Mouse (Mus musculus): ENCODE measurements around the gene Iba57.
A peak's percentile ranks its signal among the peaks of the same experiment; 100 is the strongest.

Gene Iba57

DNA sequence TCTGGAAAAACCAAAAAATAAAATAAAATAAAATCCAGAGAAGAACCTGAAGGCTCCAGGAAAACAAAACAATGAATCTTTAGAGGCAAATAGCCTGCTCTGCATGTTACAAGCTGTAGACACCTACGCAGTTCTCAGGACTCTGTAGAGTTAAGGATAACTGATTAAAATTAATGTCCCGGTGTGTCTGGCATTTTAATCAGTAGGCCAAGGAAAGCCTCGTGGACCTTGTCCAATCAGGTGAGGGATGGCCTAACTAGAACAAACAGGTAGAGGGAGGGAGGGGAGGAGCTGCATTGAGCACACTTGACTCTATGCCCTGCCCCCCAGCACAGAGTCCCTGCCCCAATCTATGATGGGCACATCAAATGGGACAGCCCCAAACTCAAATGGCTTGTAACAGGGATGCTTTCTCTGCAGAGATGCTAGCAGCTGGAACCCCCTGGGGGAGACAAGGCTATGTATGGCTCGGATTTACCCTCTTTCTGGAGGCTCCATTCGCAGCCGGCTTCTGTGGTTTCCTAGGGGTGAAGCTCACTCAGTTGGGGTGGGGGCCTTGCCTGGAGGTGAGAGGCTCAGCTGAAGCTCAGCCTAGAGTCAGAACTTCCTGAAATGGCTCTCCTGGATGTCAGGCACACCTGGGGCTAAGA lies 10.8 kb upstream of the Iba57 start:
- no peak for DNase-seq (ENCODE audit: low spot score)

DNA sequence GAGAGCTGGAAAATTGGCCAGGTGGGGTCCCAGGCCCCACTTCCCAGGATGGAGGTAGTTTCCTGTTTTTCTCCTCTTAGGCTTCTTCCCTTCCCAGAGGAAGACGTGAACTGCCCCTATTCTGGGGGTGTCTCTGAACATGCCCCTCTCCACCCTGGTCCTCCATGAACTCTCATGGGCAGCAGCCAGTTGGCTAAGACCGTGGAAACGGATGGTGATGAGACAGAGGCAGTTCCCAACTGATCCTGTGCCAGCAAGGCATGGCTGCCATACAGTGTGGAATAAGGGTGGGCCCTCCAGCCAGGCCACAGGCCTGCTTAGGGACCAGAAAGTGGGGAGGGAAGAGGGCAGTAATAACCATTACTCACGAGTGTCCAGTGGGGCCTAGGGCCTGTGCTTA lies 7.0 kb upstream of the Iba57 start:
- DNase-seq (ENCODE audit: low spot score) = no peak

DNA sequence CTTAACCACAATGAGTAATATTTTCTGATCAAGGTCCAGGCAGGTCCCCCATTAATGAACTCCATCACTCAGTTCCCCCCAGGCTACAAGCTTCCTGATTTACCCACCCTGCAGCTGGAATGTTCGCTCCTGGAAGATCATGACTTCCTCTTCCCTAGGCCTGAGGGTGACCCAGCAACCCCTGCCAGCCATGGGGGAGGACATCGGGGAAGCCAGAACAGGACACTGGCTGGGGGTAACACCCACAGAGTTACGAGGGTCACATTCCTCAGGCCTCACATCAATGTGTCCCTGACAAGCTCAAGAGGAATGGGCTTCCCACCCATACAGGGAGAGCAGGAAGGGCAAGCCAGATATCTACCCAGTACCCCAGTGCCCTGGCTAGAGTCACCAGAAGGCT lies 6.3 kb upstream of the Iba57 start:
- no peak for DNase-seq (ENCODE audit: low spot score)

DNA sequence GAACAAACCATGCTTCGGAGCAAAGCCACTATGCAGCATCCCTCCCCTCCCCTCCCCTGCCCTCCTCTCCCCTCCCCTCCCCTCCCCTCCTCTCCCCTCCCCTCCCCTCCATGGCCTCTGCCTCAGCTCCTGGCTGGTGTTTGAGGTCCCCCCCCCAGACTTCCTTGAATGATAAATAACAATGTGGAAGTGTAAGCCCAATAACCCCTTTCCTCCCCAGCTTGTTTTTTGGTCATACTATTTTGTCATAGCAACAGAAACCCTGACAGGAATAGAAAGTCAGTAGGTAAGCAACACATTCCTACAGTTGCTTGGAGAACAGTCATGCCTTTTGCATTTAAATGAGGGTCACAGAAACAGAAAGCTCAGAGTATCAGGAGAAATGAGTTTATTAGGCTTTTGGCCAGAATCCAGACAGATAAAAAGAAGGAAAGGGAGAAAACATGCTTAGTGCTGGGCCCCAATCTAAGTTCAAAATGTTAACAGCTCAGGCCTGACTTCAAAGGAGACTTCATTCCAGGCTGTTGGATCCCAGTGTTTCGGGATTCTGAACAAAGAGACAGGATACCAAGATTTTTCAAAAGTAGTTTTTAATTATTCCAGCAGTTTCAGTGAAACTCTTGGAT lies 2.2 kb upstream of the Iba57 start:
- no peak for DNase-seq (ENCODE audit: low spot score)

DNA sequence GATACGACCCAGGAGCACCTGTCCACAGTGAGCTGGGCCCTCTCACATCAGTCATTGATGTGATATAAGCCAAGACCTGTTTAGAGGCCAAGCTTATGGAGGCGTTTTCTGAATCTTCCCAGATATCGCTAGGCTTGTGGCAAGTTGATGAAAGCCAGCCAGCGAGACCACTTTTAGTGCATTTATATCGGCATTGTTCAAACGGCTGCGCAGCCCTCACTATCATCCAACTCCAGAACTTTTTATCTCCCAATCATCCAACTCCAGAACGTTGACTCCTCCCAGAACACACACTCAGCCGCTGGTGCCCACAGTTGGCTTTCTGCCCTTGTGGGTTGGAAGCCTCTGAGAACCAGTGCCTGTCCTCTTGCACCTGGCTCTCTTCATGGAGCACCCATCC lies 845 bp upstream of the Iba57 start:
- no peak for DNase-seq (ENCODE audit: low spot score)

DNA sequence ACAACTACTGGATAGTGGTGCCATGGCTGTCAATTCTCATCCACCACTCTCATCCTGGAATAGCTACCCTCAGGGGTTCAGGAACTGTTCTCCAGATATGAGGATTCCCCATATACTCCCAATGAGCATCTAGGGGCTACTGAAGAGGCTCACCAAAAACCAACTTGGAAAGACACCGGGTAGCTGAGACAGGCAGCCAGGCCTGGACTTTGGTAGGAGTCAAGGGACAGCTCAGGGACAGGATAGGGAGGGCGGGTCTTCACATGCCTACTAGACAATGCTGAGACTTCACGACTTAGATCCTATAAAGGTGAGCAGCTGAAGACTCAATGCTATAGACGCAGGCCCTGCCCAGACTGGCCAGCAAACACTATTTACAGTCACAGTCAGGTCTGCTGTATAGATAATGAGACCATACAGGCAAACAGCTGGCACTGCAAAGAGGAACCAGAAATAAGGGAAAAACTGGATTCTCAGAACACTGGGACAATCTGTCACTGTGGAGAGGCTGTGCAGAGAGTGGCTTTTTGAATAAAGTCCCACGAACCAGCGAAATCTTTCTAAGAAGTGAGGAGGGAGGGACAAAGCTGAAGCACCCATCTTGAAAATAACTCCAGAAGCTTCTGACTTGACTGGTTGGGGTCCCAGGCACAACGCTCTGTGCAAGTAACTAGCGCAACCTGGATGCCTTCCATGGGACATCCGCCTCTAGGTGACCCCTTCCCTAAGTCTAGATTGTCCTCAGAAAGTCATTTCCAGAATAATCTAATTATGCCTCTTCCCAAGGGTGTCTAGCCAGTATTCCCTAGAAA lies 890 bp downstream of the Iba57 start:
- DNase-seq (ENCODE audit: low spot score) = no peak

DNA sequence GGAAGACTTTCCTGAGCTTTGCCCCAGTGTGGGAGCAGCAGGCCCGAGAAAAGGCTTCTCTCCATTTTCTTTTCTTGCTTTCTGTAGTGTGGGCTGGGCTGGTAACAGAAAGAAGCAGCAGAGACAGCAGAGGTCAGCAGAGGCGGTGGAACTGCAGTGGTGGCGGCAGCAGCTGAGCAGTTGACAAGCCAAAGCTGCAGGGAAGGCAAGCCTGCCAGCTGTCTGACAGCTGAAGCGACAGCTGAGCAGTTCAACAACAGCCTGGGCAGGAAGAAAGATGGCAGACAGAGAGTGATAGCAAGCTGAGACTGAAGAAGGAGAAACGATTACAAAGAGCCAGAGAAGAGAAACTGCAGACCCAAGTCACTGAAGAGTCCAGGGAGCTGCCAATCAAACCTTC lies 2.1 kb downstream of the Iba57 start:
- peak; percentile 13 for DNase-seq (ENCODE audit: low spot score)

DNA sequence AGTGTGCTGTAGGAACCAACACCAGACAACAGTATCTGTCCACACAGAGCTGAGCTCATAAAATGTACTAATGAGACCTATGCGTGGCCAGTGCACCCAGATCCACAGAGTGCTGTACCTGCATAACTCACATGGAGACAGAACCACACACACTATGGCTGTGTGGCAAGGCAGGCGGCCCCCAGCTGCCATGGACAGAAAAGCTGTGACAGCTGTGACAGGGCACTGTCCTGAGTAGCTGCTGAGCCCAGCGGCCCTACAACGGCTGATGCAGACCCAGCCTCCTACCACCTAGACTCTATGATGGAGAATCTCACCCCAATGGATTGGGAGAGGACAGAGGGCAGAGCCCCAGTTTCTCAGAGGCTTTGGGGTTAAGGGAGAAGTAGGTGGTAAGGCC lies 4.0 kb downstream of the Iba57 start:
- DNase-seq (ENCODE audit: low spot score) = no peak

DNA sequence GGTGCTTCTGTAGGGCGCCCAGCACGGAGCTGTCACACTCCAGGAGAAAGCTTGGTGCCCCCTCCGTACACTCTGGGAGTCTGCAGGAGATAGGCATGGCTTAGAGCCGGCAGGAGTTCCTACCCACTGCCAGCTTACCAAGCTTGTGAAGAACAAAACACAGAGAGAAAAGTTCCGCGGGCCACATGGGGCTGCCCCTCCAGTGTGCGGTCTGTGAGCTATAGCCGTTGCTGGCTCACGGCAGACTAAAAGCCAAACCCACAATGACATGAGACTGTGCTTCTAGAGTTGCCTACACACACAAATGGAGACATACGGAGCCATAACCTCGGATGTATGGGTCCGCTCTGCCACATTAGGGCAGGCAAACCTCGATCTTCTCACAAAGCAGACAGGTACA lies 4.4 kb downstream of the Iba57 start:
- no peak for DNase-seq (ENCODE audit: low spot score)

DNA sequence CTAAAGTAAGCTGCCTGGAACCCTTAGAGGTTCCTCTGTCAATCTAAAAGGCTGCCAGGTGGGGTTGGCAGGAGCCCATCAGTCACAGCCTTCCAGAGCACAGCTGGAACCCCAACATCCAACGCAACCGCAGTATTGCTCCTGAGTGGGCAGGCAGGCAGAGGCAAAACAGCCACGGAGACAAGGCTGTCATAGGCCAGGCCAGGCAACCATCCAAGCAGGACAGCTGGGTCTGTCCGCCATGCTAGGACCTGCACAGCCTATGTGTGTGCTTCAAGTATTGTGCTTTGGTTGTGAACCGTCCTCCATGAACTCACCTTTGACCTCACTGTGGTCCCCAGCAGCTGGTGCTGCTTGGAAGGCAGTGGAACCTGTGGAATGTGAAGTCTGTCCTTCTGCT lies 7.6 kb downstream of the Iba57 start:
- DNase-seq (ENCODE audit: low spot score) = no peak

DNA sequence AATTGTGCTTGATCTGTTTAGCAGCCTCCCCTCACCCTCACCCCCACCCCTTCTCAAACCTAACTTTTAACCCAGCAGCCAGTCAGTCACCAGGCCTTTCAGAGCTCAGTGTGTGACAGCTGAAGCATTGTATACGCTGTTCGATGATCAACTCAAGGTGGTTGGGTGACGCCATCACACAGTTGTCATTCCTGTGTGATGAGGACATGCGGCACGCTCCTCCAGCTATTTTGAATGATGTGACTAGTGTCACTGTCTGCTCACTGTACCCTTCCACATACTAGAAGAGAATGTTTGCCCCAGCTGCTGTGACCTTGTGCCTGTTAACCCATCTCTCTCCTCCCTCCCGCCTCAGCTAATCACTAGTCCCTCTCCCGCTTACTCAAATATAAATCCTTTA lies 9.3 kb downstream of the Iba57 start:
- no peak for DNase-seq (ENCODE audit: low spot score)

DNA sequence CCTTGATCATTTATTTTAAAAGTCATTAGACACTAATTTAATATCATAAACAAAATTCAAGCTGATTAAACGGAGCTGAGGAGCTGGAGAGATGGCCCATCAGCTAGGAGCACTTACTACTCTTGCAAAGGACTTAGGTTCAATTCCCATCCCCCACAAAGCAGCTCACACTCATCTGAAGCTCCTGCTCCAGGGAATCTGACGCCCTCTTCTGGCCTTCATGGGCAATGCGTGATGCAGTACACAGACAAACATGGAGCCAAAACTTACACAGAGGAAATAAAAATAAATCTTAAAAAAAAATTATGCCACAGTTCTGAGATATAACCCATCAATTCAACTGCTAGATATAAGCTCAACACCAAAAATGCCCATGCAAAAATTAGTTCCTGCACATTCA lies 11.8 kb downstream of the Iba57 start:
- DNase-seq (ENCODE audit: low spot score) = no peak

DNA sequence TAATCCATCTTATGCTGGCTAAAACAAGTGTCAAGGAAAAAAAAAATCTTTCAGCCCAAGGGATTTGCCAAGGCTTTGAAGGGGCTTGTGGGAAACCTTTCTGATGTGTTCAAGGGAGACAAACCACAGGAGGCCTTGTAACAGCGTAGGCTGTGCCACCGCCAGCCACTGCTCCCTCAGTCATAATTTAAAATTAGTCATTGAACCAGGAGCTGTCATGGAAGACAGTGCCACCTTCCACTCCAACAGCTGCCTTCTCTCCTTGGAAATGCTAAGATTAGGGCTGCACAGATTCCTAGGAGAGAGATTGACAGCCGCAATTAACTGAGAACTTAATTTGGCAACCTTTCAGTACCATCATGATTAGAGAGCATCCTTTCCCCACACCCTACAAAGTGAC lies 14.2 kb downstream of the Iba57 start:
- DNase-seq (ENCODE audit: low spot score) = no peak

DNA sequence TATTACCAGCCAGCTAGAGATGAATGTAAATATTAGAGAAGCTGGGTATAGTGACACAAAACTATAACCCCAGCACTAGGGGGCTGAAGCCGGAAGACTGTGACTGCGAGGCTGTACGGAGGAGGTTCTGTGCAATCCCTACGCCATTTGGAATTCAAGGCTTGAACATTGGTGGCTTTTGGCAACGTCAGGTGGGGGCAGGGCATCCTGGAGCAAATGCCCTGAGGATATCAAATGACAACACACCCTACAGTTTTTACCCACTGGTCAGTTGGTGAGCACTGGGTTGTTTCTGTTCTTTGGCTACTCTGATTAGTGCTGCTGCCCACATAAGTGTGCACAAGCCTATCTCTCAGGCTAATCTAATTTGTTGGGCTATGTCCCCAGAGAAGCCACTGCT lies 20.6 kb downstream of the Iba57 start:
- no peak for DNase-seq (ENCODE audit: low spot score)

DNA sequence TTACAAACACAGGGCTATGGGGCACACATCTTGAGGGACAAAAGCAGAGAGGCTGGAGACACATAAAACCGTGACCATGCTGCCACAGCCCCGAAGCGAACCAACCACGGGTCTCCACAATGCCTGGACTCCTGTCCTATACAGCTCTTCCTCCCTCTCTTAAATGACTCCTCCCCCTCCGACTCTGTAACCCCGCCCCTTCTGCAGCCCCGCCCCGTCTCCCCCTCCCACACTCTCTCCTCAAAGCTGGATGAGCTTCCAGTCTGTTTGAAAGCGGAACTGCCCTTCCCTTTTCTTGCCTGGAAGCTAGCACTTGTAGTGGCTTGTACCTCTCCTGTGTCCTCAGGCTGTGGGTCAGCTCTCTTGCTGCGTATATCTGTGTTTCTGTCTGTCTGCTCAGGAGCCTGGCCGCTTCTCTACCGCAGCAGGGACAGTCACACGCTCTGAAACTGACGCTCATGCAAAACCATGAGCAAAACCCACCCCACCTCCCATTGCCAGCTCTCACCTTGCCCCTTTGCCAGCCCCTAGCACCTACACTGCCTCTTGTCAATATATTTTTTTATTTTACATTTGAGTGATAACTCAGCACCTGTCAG lies 21.7 kb downstream of the Iba57 start:
- no peak for DNase-seq (ENCODE audit: low spot score)

DNA sequence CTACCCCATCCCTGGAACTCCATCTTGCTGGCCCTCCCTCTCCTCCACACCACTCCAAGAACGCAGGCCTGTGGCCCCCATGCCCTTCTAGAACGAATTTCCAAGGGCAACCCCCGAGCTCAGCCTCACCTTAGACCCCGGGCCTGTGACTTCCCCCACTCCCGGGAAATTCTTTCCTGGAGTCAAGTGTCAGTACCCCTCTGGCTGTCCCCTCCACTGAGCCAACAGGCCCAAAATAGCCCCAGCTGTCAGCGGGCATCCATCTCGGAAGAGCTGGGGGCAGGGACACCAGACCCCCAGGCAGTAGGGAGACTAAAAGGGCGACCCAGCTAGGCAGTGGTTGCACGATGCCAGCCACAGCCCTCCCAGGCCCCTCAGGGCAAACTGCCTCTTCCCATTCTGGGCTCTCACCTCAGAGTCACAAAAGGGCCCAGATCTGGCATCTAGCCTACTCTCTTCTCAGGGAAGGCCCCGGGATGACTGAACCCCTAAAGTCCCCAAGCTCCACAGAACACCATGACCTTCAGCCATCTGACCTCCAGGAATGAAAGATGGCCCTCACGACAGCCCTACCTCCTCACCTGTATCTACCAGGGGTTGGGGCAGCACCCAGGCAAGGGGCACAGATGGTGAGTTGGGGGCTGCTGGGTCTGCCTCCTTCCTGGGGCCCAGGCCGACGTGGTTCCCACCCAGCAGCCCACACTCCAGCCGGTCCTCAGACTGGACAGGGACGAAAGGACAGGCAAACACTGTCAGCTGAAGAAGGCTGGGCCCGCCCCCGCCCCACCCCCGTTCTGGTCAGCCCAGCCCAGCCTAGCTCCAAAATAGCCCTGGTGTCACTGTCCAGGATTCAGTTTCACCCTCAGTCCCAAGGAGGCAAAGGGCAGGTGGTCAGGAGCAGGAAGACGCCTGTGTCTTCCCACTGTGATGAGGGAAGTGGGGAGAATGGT lies 24.7 kb downstream of the Iba57 start:
- DNase-seq (ENCODE audit: low spot score) = no peak

DNA sequence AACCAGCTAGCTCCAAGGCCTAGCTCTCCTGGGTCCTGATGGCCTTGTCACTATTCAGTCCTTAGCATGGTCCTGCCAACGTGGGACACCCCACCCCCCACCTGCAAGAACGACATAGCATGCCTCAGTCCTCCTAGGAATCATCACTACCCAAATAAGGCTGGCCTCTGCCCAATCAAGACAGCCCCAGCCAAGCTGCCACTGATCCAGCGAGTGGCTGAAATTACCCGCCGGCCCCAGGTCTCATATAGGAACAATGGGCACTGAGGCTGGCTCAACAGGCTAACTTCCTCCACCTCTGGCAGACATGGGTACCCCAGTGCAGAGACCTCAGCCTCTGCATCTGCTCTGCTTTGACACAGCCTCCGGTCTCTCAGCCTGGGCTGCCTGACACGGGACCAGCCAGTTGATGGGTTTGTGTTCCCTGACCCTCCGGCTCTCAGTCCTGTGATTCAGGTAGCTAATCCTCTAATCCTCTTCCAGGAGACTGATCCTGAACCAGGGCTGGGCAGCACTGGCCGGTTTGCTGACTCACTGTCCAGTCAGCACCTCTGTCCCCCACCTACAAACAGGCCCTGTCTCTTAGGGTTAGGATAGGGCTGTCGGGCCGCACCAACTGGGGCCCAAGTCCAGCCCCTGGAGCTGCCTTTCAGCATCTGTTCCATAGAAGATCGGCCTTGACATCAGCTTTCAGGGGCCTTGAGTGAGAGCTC lies 26.4 kb downstream of the Iba57 start:
- no peak for DNase-seq (ENCODE audit: low spot score)

DNA sequence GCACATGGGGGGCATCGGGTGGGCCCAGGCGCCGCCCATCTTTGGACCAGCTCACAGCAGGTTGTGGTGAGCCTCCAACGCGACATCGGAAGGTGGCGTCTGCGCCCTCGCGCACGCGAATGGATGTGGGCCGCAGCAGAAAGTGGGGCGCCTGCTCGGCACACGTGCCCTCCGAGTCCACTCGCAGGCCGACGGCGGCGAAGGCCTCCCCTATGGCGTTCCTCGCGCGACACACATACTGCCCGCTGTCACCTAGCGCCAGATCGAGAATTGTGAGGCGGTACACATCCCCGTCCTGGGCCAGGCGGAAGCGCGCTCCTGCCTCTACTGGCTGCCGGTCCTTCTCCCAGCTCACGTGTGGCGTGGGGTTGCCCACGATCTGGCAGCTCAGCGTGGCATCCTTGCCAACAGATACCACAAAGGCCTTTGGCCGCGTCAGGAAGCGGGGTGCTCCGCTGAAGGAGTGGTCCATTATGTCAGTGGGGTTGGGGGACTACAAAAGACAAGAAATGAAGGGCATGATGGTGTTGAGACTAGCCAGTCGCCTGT lies 27.6 kb downstream of the Iba57 start, which contains the start of gene Obscn:
TSS of gene Obscn (minus strand) at position 499 of the 549 bp plus-strand sequence.
- no peak for DNase-seq (ENCODE audit: low spot score)

DNA sequence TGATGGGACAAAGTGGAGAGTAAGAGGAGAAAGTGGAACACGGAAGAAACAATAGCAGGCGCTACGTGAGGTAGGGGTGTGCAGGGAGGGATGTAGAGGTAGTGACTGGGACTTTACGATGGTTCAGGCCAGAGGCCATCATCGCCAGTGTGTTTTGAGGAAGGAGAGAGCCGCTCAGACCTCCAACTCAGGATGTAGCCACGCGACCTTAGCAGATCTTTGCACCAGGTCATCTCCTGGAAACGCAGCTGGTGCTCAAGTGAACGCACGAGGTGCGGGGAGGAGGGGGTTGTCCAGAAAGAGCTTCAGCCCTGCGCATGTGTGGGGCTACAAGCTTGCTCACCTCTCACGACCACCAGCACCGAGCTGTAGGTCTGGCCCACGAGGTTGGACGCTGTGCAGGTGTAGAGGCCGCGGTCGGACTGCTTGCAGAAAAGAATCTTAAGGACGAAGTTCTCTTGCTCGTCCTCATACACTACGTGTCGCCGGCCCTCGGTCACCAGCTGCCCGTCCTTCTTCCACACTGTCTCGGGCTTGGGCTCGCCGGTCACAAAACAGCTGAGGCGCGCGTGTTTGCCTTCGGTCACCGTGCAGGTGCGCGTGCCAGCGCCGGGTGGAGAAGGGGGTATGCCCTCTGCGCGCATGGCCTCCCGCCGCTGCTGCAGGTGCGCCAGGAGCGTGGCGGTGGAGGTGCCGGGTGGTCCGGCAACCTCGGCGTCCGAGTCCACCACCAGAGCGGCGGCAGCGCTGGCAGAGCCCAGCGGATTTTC lies 28.3 kb downstream of the Iba57 start:
- no peak for DNase-seq (ENCODE audit: low spot score)

DNA sequence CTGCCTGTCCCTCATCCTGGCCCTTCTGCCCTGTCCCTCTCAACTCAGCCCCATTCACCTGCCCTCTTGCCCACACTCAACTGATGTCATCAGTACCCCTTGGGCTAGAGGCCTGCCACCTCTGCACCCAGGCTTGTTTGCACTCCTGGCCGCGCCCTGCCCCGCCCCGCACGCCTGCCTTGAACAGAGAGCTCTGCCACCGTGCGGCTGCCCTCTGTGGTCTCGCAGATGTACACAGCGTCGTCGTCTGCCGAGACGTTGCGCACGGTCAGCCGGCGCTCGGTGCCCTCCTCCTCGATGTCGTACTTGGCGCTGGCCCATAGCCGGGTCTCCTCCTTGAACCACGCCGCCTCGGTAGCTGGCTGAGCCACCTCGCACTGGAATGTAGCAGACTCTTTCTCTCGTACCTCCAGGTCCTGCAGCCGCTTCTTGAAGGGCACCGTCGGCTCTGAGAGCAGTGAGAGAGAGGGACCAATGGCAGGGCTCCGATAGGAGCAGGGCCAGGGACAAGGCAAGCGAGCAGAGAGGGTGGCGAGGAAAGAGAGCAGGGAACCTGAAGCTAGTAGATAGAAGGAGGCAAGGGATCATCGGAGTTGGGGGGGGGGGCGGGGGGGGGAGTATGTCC lies 29.1 kb downstream of the Iba57 start:
- DNase-seq (ENCODE audit: low spot score) = peak; percentile 12

Data from retina, embryonic 14.5 days (tissue).